Mouse (Mus musculus) midbrain, embryonic 14.5 days (tissue): ENCODE measurements around the gene Serpind1. TPM values are rescaled to one million over a fixed set of nuclear protein-coding genes. Genes with fewer than 3 reads are reported as not detected.

Source experiments
- ATAC-seq: fragments of 200-750 bp; cut with Nextera tagmentation; 2 replicates; pipeline ENCODE4 v1.8.0; 2017; ENCODE audit warnings: moderate number of reproducible peaks, moderate library complexity; ENCODE audit not compliant: low FRiP score, low TSS enrichment
- DNase-seq: peaks from one replicate; pipeline ENCODE4 v3.0.0-alpha.2; 2015
- H3K27ac ChIP-seq: fragments of 300-500 bp; sonication (generic); replicated peaks from 2 replicates; pipeline ENCODE4 v1.5.1; 2014; ENCODE audit warnings: mild to moderate bottlenecking, low read depth, low read length, moderate library complexity
- H3K27me3 ChIP-seq: fragments of 300-500 bp; sonication (generic); 2 replicates; pipeline ENCODE4 v1.6.1; 2014; ENCODE audit warnings: low read length, control low read depth, mixed read lengths; ENCODE audit not compliant: control insufficient read depth, insufficient read depth
- H3K36me3 ChIP-seq: fragments of 300-500 bp; sonication (generic); 2 replicates; pipeline ENCODE4 v1.6.1; 2014; ENCODE audit warnings: low read length, control low read depth; ENCODE audit not compliant: control insufficient read depth, insufficient read depth
- H3K4me1 ChIP-seq: fragments of 300-500 bp; sonication (generic); 2 replicates; pipeline ENCODE4 v1.6.1; 2014; ENCODE audit warnings: mild to moderate bottlenecking, antibody characterized with exemption, low read length, control low read depth; ENCODE audit not compliant: control insufficient read depth, insufficient read depth
- H3K4me2 ChIP-seq: fragments of 300-500 bp; sonication (generic); 2 replicates; pipeline ENCODE4 v1.6.1; 2014; ENCODE audit warnings: mild to moderate bottlenecking, low read length, moderate library complexity
- H3K4me3 ChIP-seq: fragments of 300-500 bp; sonication (generic); replicated peaks from 2 replicates; pipeline ENCODE4 v1.5.1; 2014; ENCODE audit warnings: low read depth, low read length
- H3K9ac ChIP-seq: fragments of 300-500 bp; sonication (generic); replicated peaks from 2 replicates; pipeline ENCODE4 v1.6.1; 2014; ENCODE audit warnings: mild to moderate bottlenecking, low read length, moderate library complexity
- H3K9me3 ChIP-seq: fragments of 300-500 bp; sonication (generic); 2 replicates; pipeline ENCODE4 v1.6.1; 2016; ENCODE audit warnings: low read length, control low read depth, mixed read lengths; ENCODE audit not compliant: control insufficient read depth
- WGBS: fragments of 180-500 bp; shearing (Covaris S2); extraction: QIAGEN DNeasy Blood & Tissue Kit; methylation state at CpG from one replicate; pipeline ENCODE4 v1.1.7; 2014; 5-methylcytosine and 5-hydroxymethylcytosine counted together
- polyA plus RNA-seq: library from polyadenylated mRNA; unstranded; fragments of >200 nt; fragmentation: Nextera tagmentation; extraction: Ambion mirVana; gene quantifications from 2 replicates; pipeline ENCODE4 v1.2.1, GENCODE M21; 2014

The Serpind1 gene
- polyA plus RNA-seq, 1 experiment from 2014 or later: 1.5 TPM

- Histone ChIP-seq H3K9me3 (no peaks in the 10 kb centered on the region), H3K36me3 (peaks cover 56% of the 10 kb centered on the region), H3K4me1 (no peaks in the 10 kb centered on the region), H3K9ac (no peak overlapping the region), H3K27ac (no peak overlapping the region), H3K27me3 (no peaks in the 10 kb centered on the region), H3K4me2 (no peak overlapping the region), H3K4me3 (no peak overlapping the region)
- ATAC-seq (no peak), DNase-seq (no peak)
- WGBS: 87% methylated on average over 2 of the region's 2 CpGs
Measured at GRCm38 (mm10) chr16:17383594-17384326, 52.6 kb downstream of the Serpind1 start.

DNA sequence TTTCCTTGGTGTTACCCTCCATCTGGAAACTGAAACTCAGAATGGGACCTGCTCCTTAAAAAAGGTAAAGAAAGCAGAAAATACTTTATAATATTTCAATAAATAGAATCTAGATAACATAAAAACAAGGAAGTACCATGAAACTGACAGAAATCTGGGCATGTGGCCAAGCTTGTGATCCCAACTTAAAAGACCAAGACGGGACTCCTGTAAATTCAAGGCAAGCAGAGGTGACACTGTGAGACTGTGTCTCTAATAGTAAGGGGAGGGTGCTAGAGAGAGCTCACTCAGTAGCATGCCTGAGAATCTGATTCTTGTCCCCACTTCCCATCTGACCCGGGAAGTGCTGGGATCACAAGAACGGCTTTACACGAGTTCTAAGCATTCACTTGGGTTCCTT, 61.6 kb downstream of the Serpind1 start:
- 79% methylated on average over 4 of the region's 4 CpGs for whole genome bisulfite sequencing
- Histone ChIP-seq H3K4me2 (no peak overlapping the region), H3K27me3 (no peaks in the 10 kb centered on the region), H3K9ac (no peak overlapping the region), H3K27ac (no peak overlapping the region), H3K9me3 (no peaks in the 10 kb centered on the region), H3K36me3 (peaks cover 4% of the 10 kb centered on the region; the same call in 1 of the 2 replicates), H3K4me1 (no peaks in the 10 kb centered on the region), H3K4me3 (no peak overlapping the region)
- no peak for DNase-seq
- no peak for ATAC-seq

Other genes starting within 250 kb of the Serpind1 start
- gene Ppil2, start 220.1 kb upstream of the Serpind1 start, polyA plus RNA-seq: 142 and 145 TPM in 2 replicates
- gene 2610318N02Rik, start 206.2 kb upstream of the Serpind1 start, polyA plus RNA-seq: 14.8 and 15.8 TPM in 2 replicates
- 20.3 and 23.2 TPM in 2 replicates for gene Sdf2l1, start 199.0 kb upstream of the Serpind1 start, polyA plus RNA-seq
- gene Ydjc, start 186.8 kb upstream of the Serpind1 start, polyA plus RNA-seq: 34.2 and 46.8 TPM in 2 replicates
- 2.0 and 2.7 TPM in 2 replicates for gene Ccdc116, start 184.1 kb upstream of the Serpind1 start, polyA plus RNA-seq
- gene Ube2l3, start 128.7 kb upstream of the Serpind1 start, polyA plus RNA-seq: 272 and 297 TPM in 2 replicates
- 1.8 and 2.0 TPM in 2 replicates for gene Rimbp3, start 122.8 kb upstream of the Serpind1 start, polyA plus RNA-seq
- gene Hic2, start 97.8 kb upstream of the Serpind1 start, polyA plus RNA-seq: 6.4 and 7.7 TPM in 2 replicates
- gene Tmem191c, start 55.3 kb upstream of the Serpind1 start, polyA plus RNA-seq: 25.3 and 38.0 TPM in 2 replicates
- 10.7 and 16.2 TPM in 2 replicates for gene Snap29, start 74.6 kb downstream of the Serpind1 start, polyA plus RNA-seq
- 65.2 and 77.6 TPM in 2 replicates for gene Pi4ka, start 74.9 kb downstream of the Serpind1 start, polyA plus RNA-seq
- 76.3 and 85.4 TPM in 2 replicates for gene Crkl, start 120.6 kb downstream of the Serpind1 start, polyA plus RNA-seq
- gene Aifm3, start 158.2 kb downstream of the Serpind1 start, polyA plus RNA-seq: 4.4 and 4.7 TPM in 2 replicates
- 117 and 121 TPM in 2 replicates for gene Lztr1, start 177.3 kb downstream of the Serpind1 start, polyA plus RNA-seq
- gene Thap7, start 199.8 kb downstream of the Serpind1 start, polyA plus RNA-seq: 59.5 and 62.1 TPM in 2 replicates
- 0.66 and 0.95 TPM in 2 replicates for gene Lrrc74b, start 229.9 kb downstream of the Serpind1 start, polyA plus RNA-seq
- gene P2rx6, start 230.5 kb downstream of the Serpind1 start, polyA plus RNA-seq: 1.5 and 1.9 TPM in 2 replicates